Mouse (Mus musculus): ENCODE results near the gene Abca2.

- TF ChIP-seq CTCF (IDR thresholded peaks at IDR 0.05; ENCODE audit: low read depth) = no peak
- no peak for TF ChIP-seq EP300 (IDR thresholded peaks at IDR 0.05; ENCODE audit: low read depth)
These were observed 2.1 kb downstream of the Abca2 start for GRCm38 (mm10) chr2:25430395-25431233.
